Mouse (Mus musculus) neural tube, embryonic 10.5 days (tissue): ENCODE results near the gene Ndufa3.
"Not testable (repeated sequence)": the region's sequence is repeated elsewhere in the genome, so short reads cannot be mapped to it uniquely, and the experiment has no call there.

ENCODE experiments used
- DNase-seq: peaks from one replicate; pipeline ENCODE4 v3.0.0-alpha.2; 2017; ENCODE audit warnings: low spot score; ENCODE audit errors: extremely low spot score

Gene Ndufa3

DNA sequence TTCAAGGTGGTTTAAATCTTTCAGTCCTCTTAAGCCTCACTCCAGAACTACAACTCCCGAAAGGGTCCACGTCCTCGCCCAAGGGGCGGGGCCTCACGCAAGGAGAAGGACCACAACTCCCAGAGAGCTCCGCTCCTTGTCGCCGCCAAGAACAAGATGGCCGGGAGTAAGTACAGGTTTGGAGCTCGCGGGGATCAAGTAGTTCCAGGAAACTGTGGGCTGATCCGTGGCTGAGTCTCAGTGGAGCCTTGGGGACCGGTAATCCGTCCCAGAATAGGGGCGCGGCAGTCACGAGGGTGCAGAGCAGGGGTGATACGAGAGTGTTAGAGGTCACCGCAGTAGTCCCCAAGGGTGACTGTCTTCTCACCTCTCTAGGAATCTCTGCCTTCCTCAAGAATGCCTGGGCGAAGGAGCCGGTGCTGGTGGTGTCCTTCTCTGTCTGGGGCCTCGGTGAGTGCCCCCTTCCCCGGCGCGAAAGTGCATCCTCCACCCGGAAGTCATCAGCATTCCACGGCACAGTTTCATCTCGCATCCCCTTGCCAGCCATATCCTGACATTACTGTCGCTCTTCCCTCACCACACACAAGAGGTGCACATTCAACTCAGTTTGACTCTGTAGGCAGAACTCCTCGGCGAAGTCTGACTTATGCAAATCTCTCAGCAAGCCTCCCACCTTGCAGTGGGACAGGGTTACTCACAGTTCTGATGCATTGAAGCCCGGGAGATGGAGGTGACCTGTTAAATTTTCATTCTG lies at the start of gene Ndufa3:
Gene Ndufa3 (plus strand): TSS at position 132 of the 754 bp plus-strand sequence.
- peak; percentile 73 for DNase-seq

DNA sequence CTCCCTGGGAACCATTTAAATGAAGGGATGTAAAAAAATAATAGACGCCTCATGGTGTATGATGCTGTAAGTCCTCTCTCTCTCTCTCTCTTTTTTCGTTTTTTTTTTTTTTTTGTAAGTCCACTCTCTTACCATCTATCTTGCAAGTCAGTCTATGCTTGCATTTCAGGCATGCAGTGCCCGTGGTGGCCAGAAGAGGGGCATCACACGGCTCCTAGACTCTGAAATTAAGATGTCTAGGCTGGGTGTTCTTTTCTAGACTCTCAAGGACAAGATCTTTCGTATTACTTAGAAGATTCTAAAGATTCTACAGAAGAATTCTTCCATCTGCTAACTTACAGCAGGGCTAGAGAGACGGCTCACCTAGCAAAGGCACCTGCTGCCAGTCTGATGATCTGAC lies 47.4 kb upstream of the Ndufa3 start:
- DNase-seq = no peak

GRCm38 (mm10) chr7:3570580-3570979 lies 46.6 kb upstream of the Ndufa3 start:
- DNase-seq = not testable (repeated sequence)

DNA sequence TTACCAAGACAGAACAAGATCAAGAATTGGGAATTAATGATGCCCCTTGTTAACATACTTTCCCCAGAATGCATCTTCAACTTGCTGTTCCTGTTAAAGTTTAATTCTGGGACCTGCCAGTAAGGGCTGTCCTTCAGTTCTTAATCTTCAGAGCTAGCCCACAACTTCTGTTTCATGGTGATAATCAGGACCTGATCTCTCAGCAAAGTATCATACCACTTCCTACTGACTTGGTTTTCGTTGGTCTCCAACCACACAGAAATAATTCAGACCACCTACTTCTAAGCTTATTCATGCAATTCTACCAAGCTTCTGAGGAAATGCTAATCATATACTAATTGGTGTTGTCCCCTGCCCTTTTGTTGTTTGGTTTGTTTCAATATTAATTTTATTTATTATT lies 45.3 kb upstream of the Ndufa3 start:
- DNase-seq = no peak

DNA sequence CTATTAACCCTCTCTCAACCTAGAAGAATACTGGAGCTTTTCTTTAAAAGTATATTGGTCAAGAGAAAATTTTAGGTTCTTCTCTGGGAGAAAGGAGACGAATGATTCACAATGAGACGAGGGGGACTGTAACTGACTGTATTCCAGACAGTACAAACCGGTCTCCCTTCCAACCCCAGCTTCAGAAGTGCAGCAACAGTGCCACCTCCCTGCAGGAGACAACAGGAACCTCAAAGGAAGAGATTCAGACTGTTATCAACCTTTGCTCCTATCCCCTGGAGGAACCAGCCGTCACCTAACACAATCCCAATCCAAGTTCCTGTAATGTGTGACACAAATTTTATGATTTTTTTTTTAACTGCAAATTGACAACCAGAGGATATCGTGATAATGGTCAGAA lies 43.0 kb upstream of the Ndufa3 start:
- no peak for DNase-seq

- DNase-seq = no peak
Observed at GRCm38 (mm10) chr7:3576354-3577124, 40.6 kb upstream of the Ndufa3 start.

- no peak for DNase-seq
Observed at GRCm38 (mm10) chr7:3578196-3578595, 39.0 kb upstream of the Ndufa3 start.

DNA sequence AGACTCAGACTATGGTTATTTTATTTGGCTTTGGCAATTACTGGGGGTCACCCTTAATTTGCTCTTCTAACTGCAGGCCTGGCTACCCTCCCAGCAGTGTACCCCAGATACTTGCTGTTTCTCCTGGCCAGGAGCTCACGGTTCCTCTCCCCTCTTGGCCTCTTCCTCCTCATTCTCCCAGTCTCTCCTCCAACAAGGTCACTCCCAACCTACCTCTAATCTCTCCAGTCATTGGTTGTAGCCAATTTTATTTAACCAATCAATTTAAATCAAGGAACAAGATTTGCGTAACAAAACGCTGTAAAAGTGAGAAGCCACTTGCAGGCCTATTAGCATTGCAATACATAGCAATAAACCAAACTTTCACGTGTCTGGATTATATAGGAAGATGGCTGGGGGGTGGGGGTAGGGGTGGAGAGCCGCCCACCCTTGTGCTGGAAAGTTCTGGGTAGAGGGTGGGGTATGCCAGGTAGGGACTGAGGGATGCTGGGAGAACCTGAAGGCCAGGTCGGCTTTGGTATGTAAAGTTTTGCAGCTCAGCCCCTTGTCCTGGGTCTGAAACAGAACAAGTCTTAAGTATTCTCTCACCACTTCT lies 38.1 kb upstream of the Ndufa3 start:
- no peak for DNase-seq

DNA sequence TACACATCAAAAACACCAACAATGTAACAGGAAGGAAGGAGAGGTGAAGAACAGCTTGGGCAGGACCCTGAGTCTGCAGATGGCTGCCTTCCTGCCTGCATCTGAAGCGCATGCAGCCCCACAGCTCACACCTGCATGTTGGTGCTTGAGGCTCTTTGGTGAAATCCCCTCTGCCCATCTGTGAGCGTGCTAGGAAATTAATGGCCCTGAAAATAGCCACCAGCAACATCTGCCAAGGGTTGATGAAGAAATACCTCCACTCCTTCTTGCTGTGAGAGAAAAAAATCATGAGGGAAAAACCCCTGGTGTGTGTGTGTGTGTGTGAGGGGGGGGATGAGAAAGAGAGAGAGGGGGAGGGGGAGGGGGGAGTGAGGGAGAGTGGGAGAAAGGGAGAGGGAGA lies 37.1 kb upstream of the Ndufa3 start:
- DNase-seq = no peak

- DNase-seq = no peak
Observed at GRCm38 (mm10) chr7:3585763-3586162, 31.4 kb upstream of the Ndufa3 start.

DNA sequence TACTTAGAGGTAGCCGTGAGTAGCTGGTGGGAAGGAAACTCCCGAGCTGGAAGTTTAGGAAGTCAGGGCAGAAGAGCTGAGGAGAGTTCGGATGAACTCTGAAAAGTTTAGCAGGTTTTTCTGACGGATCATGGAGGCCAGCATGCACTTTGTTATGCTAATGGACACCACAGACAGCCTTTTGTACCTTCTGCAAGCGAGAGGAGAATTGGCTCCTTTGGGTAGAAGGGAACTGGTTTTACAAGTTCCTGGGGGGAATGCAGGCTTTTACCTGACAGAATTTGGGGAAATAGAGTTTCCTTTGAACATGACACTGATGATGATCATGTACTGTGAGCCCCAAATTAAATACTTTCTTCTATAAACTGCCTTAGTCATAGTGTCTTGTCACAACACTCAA lies 30.9 kb upstream of the Ndufa3 start:
- DNase-seq = no peak

DNA sequence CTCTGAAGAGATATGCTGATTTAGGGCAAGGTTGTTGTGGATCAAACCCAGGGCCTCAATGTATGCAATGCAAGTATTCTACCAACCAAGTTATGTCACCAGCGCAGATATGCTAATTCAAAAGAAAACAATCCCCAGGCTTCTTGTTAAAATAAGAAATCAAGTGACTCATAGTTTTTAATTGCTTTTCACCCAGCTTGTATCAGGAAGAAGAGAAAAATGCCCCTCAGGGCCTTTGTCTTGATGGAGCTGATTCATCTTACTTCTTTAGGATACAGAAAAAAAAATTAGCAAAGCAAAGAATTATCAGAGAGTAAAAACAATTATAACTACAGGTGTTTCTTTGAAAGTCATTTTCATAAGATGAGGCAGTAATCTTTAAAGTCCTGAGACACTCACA lies 29.9 kb upstream of the Ndufa3 start:
- no peak for DNase-seq

DNA sequence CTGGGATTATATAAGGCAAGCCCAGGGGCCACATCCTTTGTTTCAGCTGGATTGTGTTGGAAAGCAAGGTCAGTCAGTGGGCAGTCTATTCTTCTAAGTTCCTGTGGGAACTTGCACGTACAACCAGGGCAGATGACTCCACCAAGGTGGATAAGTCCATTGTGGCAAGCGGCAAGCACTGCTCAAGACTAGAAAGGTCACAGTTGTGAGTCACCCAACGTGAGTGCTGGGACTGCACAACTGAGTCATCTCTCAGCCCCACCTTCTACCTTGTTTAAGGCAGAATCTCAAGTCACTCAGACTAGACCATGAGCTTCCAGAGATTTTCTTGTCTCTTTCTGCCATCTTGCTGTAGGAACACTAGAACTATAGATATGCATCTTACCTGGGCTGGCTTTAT lies 26.6 kb upstream of the Ndufa3 start:
- no peak for DNase-seq

DNA sequence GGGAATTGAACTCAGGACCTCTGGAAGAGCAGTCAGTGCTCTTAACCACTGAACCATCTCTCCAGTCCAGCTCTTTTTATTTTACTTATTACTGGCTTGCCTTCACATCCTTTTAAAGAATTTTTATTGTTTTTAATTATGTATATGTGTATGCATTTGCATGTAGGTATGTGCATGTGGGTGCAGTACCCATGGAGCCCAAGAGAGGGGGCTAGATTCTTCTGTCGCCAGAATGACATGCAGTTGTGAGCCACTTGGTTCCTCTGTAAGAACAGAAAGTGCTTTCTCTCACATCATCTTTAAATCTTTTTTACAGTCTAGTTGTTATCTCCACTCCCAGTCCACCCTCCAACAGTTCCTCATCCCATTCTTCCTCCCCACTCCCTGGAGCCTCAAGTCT lies 25.6 kb upstream of the Ndufa3 start:
- DNase-seq = no peak

- no peak for DNase-seq
Observed at GRCm38 (mm10) chr7:3593855-3594254, 23.3 kb upstream of the Ndufa3 start.

GRCm38 (mm10) chr7:3594686-3595085 lies 22.5 kb upstream of the Ndufa3 start:
- DNase-seq = no peak

- no peak for DNase-seq
Observed at GRCm38 (mm10) chr7:3595146-3595545, 22.0 kb upstream of the Ndufa3 start.

GRCm38 (mm10) chr7:3597755-3598154 lies 19.4 kb upstream of the Ndufa3 start:
- not testable (repeated sequence) for DNase-seq

DNA sequence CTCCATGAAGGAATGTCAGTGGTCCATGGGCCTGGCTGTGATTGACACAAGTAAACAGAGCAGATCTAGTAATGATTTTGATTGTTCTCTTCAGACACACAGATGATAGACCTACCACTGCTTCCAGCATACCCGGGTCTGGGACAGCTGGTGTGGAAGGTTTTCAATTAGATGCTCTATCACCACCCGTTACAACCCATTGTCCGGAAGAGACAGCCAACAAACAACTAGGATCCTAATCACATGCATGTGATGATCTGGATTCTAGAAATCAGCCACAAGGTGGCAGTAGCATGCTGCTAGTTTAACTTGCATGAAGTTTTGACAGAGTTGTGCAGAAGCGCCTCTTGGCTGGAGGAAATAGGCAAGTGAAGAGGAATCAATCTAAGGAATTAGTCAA lies 16.1 kb upstream of the Ndufa3 start:
- DNase-seq = peak; percentile 51

GRCm38 (mm10) chr7:3606798-3607197 lies 10.4 kb upstream of the Ndufa3 start:
- no peak for DNase-seq

- no peak for DNase-seq
Observed at GRCm38 (mm10) chr7:3607391-3607790, 9.8 kb upstream of the Ndufa3 start.

DNA sequence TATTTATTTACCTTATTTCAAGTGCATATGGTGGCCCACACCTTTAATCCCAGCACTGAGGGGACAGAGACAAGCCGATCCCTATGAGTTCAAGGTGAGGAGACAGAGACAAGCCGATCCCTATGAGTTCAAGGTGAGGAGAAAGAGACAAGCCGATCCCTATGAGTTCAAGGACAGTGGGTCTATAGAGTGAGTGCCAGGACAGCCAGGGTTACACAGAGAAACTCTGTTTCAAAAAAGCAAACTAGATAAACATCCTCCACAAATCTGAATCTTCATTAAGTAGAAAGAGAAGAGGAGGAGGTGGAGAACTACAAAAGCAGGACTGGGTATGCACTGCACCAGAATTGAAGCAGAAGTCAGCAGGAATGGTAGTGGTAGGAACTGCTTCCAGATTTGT lies 8.5 kb upstream of the Ndufa3 start:
- DNase-seq = no peak
